Mouse (Mus musculus) ES-E14 (cell line): Measurements from ENCODE around the gene Dennd1a.

Experiments used
- HCFC1 ChIP-seq: IDR thresholded peaks from 2 replicates; pipeline ENCODE4 v1.6.1; 2012; ENCODE audit warnings: low read length, inconsistent platforms, borderline replicate concordance; ENCODE audit not compliant: insufficient read depth
- ZNF384 ChIP-seq: IDR thresholded peaks from 2 replicates; pipeline ENCODE4 v1.6.1; 2012; ENCODE audit warnings: low read depth, low read length, inconsistent platforms

DNA sequence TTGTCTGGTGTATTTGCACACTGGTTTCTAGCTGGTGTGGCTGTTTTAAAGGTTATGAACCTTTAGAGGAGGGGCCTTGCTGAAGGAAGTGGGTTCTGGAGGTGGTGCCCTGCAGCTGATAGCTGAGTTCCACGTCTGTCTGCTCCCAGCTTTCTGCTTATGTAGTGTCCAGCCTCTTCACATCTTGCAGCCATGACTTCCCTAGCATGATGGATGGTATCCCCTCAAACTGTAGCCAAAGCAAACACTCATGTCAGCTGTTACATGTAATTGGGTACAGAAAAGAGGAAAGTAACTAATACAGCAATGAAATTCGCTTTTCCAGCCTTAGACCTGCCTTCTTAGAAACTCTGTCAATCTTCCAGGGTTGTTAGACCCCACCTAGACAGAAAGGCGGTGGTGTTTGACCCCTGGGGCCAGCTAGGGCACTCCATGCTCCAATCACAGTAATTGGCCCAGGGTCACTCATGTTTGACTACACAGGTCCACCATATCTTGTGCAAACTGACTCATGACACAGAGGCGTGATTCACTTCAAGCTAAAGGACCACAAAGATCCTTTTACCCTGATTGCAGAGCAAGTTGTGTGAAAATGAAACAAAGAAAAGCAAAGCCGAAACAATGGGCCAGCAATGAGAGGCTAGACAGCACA is 405.8 kb downstream of the Dennd1a start:
- no peak for TF ChIP-seq ZNF384
- TF ChIP-seq HCFC1 = no peak
